Mouse (Mus musculus) ovary, adult 18-20 months (tissue): ENCODE data around the gene Adk.
A peak's percentile ranks its signal among the peaks of the same experiment; 100 is the strongest.
"Not testable (repeated sequence)": the region's sequence is repeated elsewhere in the genome, so short reads cannot be mapped to it uniquely, and the experiment has no call there.

ENCODE experiments used
- DNase-seq: peaks from one replicate; pipeline ENCODE4 v3.0.0; 2022; ENCODE audit warnings: low spot score, mixed read lengths

The Adk gene

DNA sequence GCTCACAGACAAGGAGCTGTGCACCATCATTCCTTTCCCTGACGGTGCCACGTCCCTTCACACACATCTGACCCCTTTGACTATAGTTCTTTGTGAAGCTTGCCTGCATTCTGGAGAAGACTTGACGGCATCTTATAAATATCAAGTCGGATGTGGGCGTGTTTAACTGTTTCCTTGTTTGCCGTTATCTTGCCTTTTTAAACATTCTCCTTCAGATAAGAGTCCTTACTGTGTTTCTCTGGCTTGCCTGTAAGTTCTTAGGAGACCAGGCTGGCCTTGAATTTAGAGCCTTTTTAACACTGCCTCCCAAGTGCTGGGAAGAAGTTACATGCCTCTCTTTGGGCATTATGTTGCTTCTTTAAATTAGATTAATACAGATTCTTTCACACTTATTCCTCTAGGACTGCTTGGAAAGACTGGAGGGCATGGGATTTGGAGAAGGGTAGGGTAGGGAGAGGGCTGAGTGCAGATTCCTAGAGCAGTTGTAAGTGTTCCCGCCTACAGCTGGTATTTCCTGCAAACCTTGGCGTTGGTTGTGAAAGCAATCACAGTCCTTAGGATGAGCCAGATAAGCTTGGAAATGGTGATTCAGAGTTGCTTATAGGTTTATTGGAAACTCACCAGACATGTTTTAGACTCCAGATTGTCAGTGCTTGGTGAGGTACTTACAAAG, 13.3 kb downstream of the Adk start:
- DNase-seq = no peak

GRCm38 (mm10) chr14:21069594-21069993, 17.2 kb downstream of the Adk start:
- DNase-seq = no peak

DNA sequence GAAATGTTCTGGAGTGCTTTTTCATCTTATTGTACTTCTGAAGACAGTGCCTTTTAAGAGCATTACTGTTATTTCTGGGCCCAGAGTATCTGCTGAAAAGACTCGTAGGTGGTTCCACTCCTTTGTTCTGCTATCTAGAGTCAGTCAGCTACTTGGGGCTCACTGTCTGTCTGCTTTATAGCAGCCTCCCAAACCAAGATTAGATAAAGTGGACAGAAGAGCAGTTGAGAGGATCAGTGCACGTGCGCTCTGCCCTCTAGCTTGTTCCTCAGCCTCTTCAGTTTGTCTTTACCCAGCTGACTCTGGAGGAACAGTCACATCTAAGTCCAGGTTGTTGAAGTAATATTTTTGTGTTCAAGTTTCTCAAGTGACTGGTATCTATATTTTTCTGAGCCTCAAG, 21.6 kb downstream of the Adk start:
- DNase-seq = no peak

DNA sequence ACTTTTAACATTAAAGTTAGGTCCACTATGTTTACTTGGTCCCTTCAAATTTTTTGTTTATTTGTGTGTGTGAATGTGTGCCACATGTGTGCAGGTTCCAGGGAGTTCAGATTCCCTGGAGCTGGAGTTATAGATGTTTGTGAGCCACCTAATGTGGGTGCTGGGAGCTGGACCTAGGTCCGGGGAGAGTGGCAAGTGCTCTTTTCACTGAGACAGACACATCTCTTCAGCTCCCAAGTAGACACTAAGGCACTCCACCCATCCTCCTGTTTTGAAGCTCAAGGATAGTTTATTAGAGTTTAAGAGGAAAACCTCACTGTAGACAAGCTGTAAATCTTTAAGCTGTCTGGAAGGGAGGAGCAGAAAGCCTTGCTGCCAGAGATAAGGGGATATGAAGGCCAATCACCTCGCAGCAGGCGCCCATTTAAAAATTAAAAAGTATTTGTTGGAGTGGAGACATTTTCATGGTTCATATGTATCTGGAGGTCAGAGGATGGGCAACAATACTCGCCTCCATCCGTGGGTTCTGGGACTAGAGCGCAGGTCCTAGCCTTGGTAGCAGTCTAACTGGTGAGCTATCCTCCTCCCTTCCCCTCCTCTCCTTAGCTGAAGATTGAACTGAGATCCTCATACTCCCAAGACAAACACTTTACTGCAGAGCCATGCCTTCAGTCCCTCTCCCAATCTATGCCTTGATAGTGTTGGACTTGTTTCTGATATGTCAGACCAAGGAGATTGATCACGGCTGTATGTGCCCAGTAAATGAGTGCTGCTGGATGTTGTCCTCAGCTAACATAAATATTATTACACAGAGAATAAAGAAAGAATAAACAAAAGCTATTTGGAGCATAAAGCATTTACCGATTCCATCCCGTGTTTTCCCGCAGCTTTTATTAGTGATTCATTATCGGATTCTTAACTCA, 22.3 kb downstream of the Adk start:
- peak; percentile 49 for DNase-seq

DNA sequence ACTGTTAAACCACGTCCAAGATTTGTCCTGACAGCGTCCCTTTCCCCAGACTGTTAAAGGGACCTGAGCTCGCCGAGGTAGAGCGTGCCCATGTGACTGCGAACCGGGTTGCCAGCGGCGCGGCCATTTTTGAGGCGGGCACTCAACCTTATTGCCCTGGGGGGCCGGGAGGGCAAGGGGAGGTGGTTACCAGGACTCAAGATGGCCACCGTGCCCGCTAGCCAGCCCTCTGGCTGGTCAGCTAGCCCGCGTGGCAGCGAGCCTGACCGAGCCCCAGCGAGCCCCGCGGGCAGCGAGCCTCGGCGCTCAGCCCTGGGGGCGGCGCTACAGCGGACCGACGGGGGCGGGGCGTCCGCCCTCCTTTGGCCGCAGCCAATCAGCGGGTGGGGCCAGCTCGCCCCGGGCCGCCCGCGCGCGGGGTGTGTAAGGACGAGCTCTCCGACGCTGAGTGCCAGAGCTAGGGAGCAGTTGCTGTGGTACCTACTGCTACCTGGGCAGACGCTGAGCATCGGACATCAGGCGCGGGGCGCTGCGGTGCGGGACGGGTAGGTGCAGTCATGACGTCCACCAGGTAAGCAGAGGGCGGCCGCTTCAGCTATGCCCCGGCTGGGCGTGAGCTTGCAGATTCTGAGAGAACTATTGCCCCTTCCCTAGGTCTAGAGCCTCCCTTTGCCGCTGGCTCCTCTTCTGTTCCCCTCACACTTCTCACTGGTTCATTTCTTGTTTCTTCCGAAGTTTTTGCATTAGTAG, 23.6 kb downstream of the Adk start:
- DNase-seq = peak; percentile 89

GRCm38 (mm10) chr14:21076501-21077194, 24.3 kb downstream of the Adk start:
- no peak for DNase-seq

GRCm38 (mm10) chr14:21077939-21078338, 25.6 kb downstream of the Adk start:
- no peak for DNase-seq

GRCm38 (mm10) chr14:21078511-21078910, 26.1 kb downstream of the Adk start:
- DNase-seq = no peak

GRCm38 (mm10) chr14:21082823-21083222, 30.4 kb downstream of the Adk start:
- DNase-seq = no peak

GRCm38 (mm10) chr14:21085666-21086065, 33.3 kb downstream of the Adk start:
- no peak for DNase-seq

DNA sequence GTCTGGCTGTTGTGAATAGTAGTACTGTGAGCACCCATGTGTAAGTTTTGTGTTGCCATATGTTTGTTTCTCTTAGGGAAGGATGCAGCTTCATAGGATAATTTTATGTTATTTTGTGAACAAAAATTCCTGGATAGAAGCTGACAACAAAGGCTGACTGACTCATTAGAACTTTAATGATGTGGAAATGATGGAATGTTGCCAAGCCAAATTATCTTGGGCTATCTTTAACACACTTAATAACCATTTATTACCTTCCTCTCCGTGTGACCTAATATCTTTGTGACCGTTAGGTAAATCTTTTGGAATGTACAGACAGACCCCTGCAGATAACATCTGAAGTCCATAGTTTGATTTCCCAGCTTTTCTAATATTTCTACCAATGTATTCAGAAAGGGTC, 33.7 kb downstream of the Adk start:
- DNase-seq = no peak

GRCm38 (mm10) chr14:21086827-21087351, 34.5 kb downstream of the Adk start:
- DNase-seq = no peak

DNA sequence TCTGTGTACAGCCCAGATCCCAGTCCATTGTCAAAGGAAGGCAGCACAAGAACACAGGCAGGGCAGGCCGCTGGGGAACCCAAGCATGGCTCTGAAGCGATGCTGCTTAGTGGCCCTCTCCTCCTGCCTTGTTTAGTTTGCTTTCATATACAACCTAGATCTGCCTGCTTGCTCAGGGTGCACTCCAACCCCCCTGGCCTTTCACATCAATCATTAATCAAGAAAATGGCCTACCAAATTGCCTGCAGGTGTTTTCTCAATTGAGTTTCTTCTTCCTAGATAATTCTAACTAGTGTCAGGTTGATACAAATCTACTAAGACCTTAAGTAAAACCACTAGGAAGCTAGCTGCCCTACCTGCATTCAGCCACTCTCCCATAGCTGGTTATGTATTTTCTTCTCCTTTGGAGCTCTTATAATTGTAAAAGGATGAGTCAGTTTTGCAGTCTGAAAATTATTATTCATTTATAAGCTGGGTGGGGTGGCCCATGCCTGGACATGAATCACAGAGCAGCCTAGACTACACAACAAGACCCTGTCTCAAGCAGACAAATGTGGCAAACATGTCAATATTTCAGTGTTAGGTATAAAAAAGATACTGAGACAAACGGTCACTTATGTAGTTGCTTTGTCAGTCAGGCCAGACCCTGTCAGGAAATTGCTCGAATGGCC, 35.2 kb downstream of the Adk start:
- DNase-seq = no peak

DNA sequence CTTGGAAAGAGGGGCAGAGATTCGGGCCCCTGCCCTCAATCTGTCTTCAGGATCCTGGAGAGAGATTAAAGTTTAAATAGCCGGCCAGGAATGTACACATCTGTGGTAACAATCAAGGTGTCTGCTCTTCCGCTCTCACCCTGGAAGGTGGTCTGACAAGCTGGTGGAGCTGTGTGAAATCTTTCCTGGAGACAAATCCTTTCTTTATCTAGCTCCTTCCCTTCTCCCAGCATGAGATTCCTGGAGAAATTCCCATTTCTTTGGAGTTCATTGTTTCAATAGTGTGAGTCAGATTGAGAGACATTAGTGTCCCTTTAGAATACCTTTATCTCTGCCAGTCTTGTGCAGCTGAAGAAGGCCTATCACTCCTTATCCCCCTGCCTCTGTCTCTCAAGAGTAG, 36.4 kb downstream of the Adk start:
- DNase-seq = no peak

GRCm38 (mm10) chr14:21090400-21090799, 38.0 kb downstream of the Adk start:
- no peak for DNase-seq

GRCm38 (mm10) chr14:21090930-21091486, 38.6 kb downstream of the Adk start:
- no peak for DNase-seq

- not testable (repeated sequence) for DNase-seq
These were observed 41.8 kb downstream of the Adk start for GRCm38 (mm10) chr14:21094161-21094560.

- no peak for DNase-seq
These were observed 43.9 kb downstream of the Adk start for GRCm38 (mm10) chr14:21096279-21096678.

- no peak for DNase-seq
These were observed 44.3 kb downstream of the Adk start for GRCm38 (mm10) chr14:21096689-21097088.

GRCm38 (mm10) chr14:21099371-21099770, 47.0 kb downstream of the Adk start:
- DNase-seq = no peak

GRCm38 (mm10) chr14:21100876-21101275, 48.5 kb downstream of the Adk start:
- no peak for DNase-seq
